Mouse (Mus musculus) heart, adult 2 months (tissue): ENCODE results near the gene Zbtb6.

ENCODE experiments used
- CTCF ChIP-seq: fragments of 200-600 bp; IDR thresholded peaks from 2 replicates; pipeline ENCODE4 v1.8.1; 2022; ENCODE audit warnings: antibody characterized with exemption, mild to moderate bottlenecking, moderate library complexity
- POLR2A ChIP-seq: fragments of 200-500 bp; IDR thresholded peaks from 2 replicates; pipeline ENCODE4 v1.6.1; 2011; ENCODE audit warnings: mild to moderate bottlenecking, low read depth, low read length, control low read depth; ENCODE audit not compliant: insufficient read depth

DNA sequence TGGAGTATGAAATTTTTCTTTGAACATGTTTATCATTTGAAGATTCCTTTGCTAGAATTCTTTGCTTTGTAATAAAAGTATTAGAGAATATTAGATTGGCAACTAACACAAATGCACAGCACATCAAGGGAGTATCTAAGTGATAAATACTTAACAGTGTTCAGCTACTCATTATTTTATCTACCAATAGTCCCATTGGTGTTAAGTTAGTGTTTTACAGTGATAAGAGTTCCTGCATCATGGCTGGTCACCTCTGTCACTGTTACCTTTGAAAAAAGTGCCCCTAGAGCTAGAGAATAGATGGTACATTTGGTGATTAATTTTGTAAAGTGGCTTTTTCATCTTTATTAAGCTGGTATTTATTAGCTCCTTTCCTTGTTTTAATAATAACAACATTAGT is 43.4 kb upstream of the Zbtb6 start:
- TF ChIP-seq CTCF = no peak
- TF ChIP-seq POLR2A = no peak
